10 mouse cellular contexts compared by ENCODE assay signal in genomic region chr12:40484224-40484623, GRCm38 (mm10). TPM values are rescaled to one million over a fixed set of nuclear protein-coding genes. Genes with fewer than 3 reads are reported as not detected.
DNase-seq lines count a peak whose midpoint lies in the region; ATAC-seq and TF ChIP-seq lines count a peak whose summit lies in the region.
"Had no signal": no experiment of that assay in that cellular context is flagged by ENCODE, and none has a peak within 500 bp of the region (broad histone marks: within the 10 kb centered on the region; RNA-seq: fewer than 3 reads in every experiment).

No protein-coding gene starts in this region.

- peaks cover 30% of the 10 kb centered on the region for H3K4me1 ChIP-seq in hindbrain, embryonic 15.5 days (replicated peaks)
- peaks cover 38% of the 10 kb centered on the region for H3K4me1 ChIP-seq in hindbrain, embryonic 10.5 days (replicated peaks)
- H3K4me1 ChIP-seq in lung, postnatal 0 days (ENCODE audit: insufficient read depth, low read depth, low read length): 0 out of 2 replicates have a peak, but pooled peaks cover 9% of the 10 kb centered on the region
- H3K4me1 ChIP-seq in forebrain, embryonic 16.5 days (replicated peaks; ENCODE audit: control insufficient read depth, insufficient read depth, low read length): peaks cover 8% of the 10 kb centered on the region
- H3K4me1 ChIP-seq in midbrain, embryonic 13.5 days (replicated peaks): peaks cover 33% of the 10 kb centered on the region

- H3K9me3 ChIP-seq in hindbrain, embryonic 15.5 days: no peaks in the 10 kb centered on the region
- H3K9me3 ChIP-seq in hindbrain, embryonic 10.5 days: no peaks in the 10 kb centered on the region
- no peaks in the 10 kb centered on the region for H3K9me3 ChIP-seq in lung, postnatal 0 days (ENCODE audit: low read length)
- H3K9me3 ChIP-seq in forebrain, embryonic 16.5 days (ENCODE audit: control insufficient read depth, low read length): no peaks in the 10 kb centered on the region
- H3K9me3 ChIP-seq in midbrain, embryonic 13.5 days: no peaks in the 10 kb centered on the region
- H3K9me3 ChIP-seq: limb, embryonic 15.5 days had no signal

- WGBS in hindbrain, embryonic 15.5 days: 25% methylated on average over 3 of the region's 3 CpGs
- 29% methylated on average over 3 of the region's 3 CpGs for WGBS in hindbrain, embryonic 10.5 days
- WGBS in lung, postnatal 0 days: 6% methylated on average over 3 of the region's 3 CpGs
- 9% methylated on average over 3 of the region's 3 CpGs for WGBS in forebrain, embryonic 16.5 days
- WGBS in midbrain, embryonic 13.5 days: 12% methylated on average over 3 of the region's 3 CpGs

- H3K27ac ChIP-seq in hindbrain, embryonic 15.5 days (replicated peaks): peak overlapping the region; percentile 39
- no peak overlapping the region for H3K27ac ChIP-seq in hindbrain, embryonic 10.5 days
- no peak overlapping the region for H3K27ac ChIP-seq in lung, postnatal 0 days (ENCODE audit: low read length)
- no peak overlapping the region for H3K27ac ChIP-seq in forebrain, embryonic 16.5 days (ENCODE audit: low read length)
- H3K27ac ChIP-seq in midbrain, embryonic 13.5 days: no peak overlapping the region
- H3K27ac ChIP-seq: limb, embryonic 15.5 days had no signal

- no peak for DNase-seq in hindbrain, embryonic 10.5 days (ENCODE audit: low spot score)
- DNase-seq in lung, postnatal 0 days (ENCODE audit: low spot score): peak; percentile 39
- DNase-seq in lung, postnatal 14 days: no peak
- no peak for DNase-seq in ovary, postnatal 14 days (ENCODE audit: low spot score)
- no peak for DNase-seq in spleen, postnatal 36 days (ENCODE audit: low spot score in 2 of 2)
- DNase-seq: thymus, postnatal 4 days had no signal

- no peak for TF ChIP-seq CTCF in lung, postnatal 0 days (IDR thresholded peaks at IDR 0.05)

- H3K27me3 ChIP-seq in hindbrain, embryonic 15.5 days: no peaks in the 10 kb centered on the region
- H3K27me3 ChIP-seq in hindbrain, embryonic 10.5 days (ENCODE audit: insufficient read depth, poor library complexity, severe bottlenecking): no peaks in the 10 kb centered on the region
- H3K27me3 ChIP-seq in lung, postnatal 0 days (replicated peaks; ENCODE audit: insufficient read depth, low read length): no peaks in the 10 kb centered on the region
- no peaks in the 10 kb centered on the region for H3K27me3 ChIP-seq in forebrain, embryonic 16.5 days (replicated peaks; ENCODE audit: control insufficient read depth, insufficient read depth, low read length)
- H3K27me3 ChIP-seq in midbrain, embryonic 13.5 days: no peaks in the 10 kb centered on the region
- H3K27me3 ChIP-seq: limb, embryonic 15.5 days had no signal

- TF ChIP-seq EP300 in lung, postnatal 0 days (IDR thresholded peaks at IDR 0.05): no peak

- H3K4me2 ChIP-seq in hindbrain, embryonic 15.5 days: peak overlapping the region; percentile 17; the same call in 1 of the 2 replicates
- H3K4me2 ChIP-seq in lung, postnatal 0 days (replicated peaks; ENCODE audit: low read depth, low read length): no peak overlapping the region
- no peak overlapping the region for H3K4me2 ChIP-seq in forebrain, embryonic 16.5 days (ENCODE audit: low read length)
- no peak overlapping the region for H3K4me2 ChIP-seq in midbrain, embryonic 13.5 days (replicated peaks)
- H3K4me2 ChIP-seq: limb, embryonic 15.5 days had no signal

- no peak overlapping the region for H3K9ac ChIP-seq in hindbrain, embryonic 15.5 days
- H3K9ac ChIP-seq in lung, postnatal 0 days (replicated peaks; ENCODE audit: low read depth): no peak overlapping the region
- no peak overlapping the region for H3K9ac ChIP-seq in forebrain, embryonic 16.5 days (replicated peaks; ENCODE audit: low read depth, low read length)
- no peak overlapping the region for H3K9ac ChIP-seq in midbrain, embryonic 13.5 days (replicated peaks)
- H3K9ac ChIP-seq: limb, embryonic 15.5 days had no signal

- H3K4me3 ChIP-seq in hindbrain, embryonic 15.5 days: no peak overlapping the region
- H3K4me3 ChIP-seq in hindbrain, embryonic 10.5 days: no peak overlapping the region
- H3K4me3 ChIP-seq in lung, postnatal 0 days (ENCODE audit: low read depth, low read length): no peak overlapping the region
- no peak overlapping the region for H3K4me3 ChIP-seq in forebrain, embryonic 16.5 days (replicated peaks; ENCODE audit: low read length)
- no peak overlapping the region for H3K4me3 ChIP-seq in midbrain, embryonic 13.5 days (replicated peaks)
- H3K4me3 ChIP-seq: limb, embryonic 15.5 days had no signal

- H3K36me3 ChIP-seq in hindbrain, embryonic 15.5 days: no peaks in the 10 kb centered on the region
- no peaks in the 10 kb centered on the region for H3K36me3 ChIP-seq in hindbrain, embryonic 10.5 days
- H3K36me3 ChIP-seq in lung, postnatal 0 days (ENCODE audit: insufficient read depth, low read length): no peaks in the 10 kb centered on the region
- H3K36me3 ChIP-seq in forebrain, embryonic 16.5 days (ENCODE audit: control insufficient read depth, insufficient read depth): no peaks in the 10 kb centered on the region
- no peaks in the 10 kb centered on the region for H3K36me3 ChIP-seq in midbrain, embryonic 13.5 days
- H3K36me3 ChIP-seq: limb, embryonic 15.5 days had no signal

- peak; percentile 77; the same call in 1 of the 2 replicates for ATAC-seq in hindbrain, embryonic 15.5 days (ENCODE audit: low FRiP score, low read depth)
- ATAC-seq in lung, postnatal 0 days: peak; percentile 69
- ATAC-seq in forebrain, embryonic 16.5 days: peak; percentile 59
- peak; percentile 41; the same call in 1 of the 2 replicates for ATAC-seq in midbrain, embryonic 13.5 days

RNA-seq across cellular contexts. Expression of gene Dock4, which starts 38.5 kb away (rescaled TPM):
- 30.4 and 31.0 TPM in 2 replicates for polyA plus RNA-seq in hindbrain, embryonic 15.5 days (2015; fragmentation: Nextera tagmentation; extraction: Ambion mirVana)
- 17.6 and 25.1 TPM in 2 replicates for polyA plus RNA-seq in hindbrain, embryonic 10.5 days (2016; fragmentation: Nextera tagmentation; extraction: Ambion mirVana)
- polyA plus RNA-seq in lung, postnatal 0 days (2015; fragmentation: Nextera tagmentation; extraction: Ambion mirVana): 18.5 and 23.4 TPM in 2 replicates
- 24.4 and 41.6 TPM in 2 replicates for polyA plus RNA-seq in forebrain, embryonic 16.5 days (2015; fragmentation: Nextera tagmentation; extraction: Ambion mirVana)
- polyA plus RNA-seq in midbrain, embryonic 13.5 days (2015; fragmentation: Nextera tagmentation; extraction: Ambion mirVana): 38.2 and 38.4 TPM in 2 replicates

RNA-seq across cellular contexts. Expression of gene Zfp277, which starts 38.5 kb away (rescaled TPM):
- 29.5 and 31.9 TPM in 2 replicates for polyA plus RNA-seq in hindbrain, embryonic 15.5 days (2015; fragmentation: Nextera tagmentation; extraction: Ambion mirVana)
- 36.0 and 37.8 TPM in 2 replicates for polyA plus RNA-seq in hindbrain, embryonic 10.5 days (2016; fragmentation: Nextera tagmentation; extraction: Ambion mirVana)
- polyA plus RNA-seq in lung, postnatal 0 days (2015; fragmentation: Nextera tagmentation; extraction: Ambion mirVana): 25.8 and 30.1 TPM in 2 replicates
- polyA plus RNA-seq in forebrain, embryonic 16.5 days (2015; fragmentation: Nextera tagmentation; extraction: Ambion mirVana): 30.5 and 33.4 TPM in 2 replicates
- 26.9 and 28.9 TPM in 2 replicates for polyA plus RNA-seq in midbrain, embryonic 13.5 days (2015; fragmentation: Nextera tagmentation; extraction: Ambion mirVana)
